Mouse (Mus musculus): ENCODE results near the gene Nt5c1a. TPM values are rescaled to one million over a fixed set of nuclear protein-coding genes. Genes with fewer than 3 reads are reported as not detected.

Gene Nt5c1a
- total and polyA plus RNA-seq, 2 experiments from 2014 or later = 0.33 to 3.4 TPM

GRCm38 (mm10) chr4:123235835-123236430 is 34.6 kb downstream of the Nt5c1a start:
- peaks cover 41% of the 10 kb centered on the region for H3K27me3 ChIP-seq (ENCODE audit: insufficient read depth, low read length)
- WGBS = 75% methylated on average over 9 of the region's 9 CpGs
- H3K4me1 ChIP-seq (ENCODE audit: insufficient read depth) = 0 out of 2 replicates have a peak, but pooled peaks cover 4% of the 10 kb centered on the region
- H3K27ac ChIP-seq (ENCODE audit: low read depth, low read length) = no peak overlapping the region
- H3K4me3 ChIP-seq (ENCODE audit: low read depth, low read length) = no peak overlapping the region
- no peak for TF ChIP-seq CTCF (IDR thresholded peaks at IDR 0.05; ENCODE audit: low read depth)
- no peaks in the 10 kb centered on the region for H3K9me3 ChIP-seq (ENCODE audit: low read length)
- ATAC-seq = no peak
- no peak overlapping the region for H3K4me2 ChIP-seq (ENCODE audit: low read depth)
- no peaks in the 10 kb centered on the region for H3K36me3 ChIP-seq (ENCODE audit: insufficient read depth)
- DNase-seq = no peak
- H3K9ac ChIP-seq = no peak overlapping the region

- peaks cover 41% of the 10 kb centered on the region for H3K27me3 ChIP-seq (ENCODE audit: insufficient read depth, low read length)
- TF ChIP-seq CTCF (IDR thresholded peaks at IDR 0.05; ENCODE audit: low read depth) = no peak
- no peak overlapping the region for H3K4me2 ChIP-seq (ENCODE audit: low read depth)
- H3K9me3 ChIP-seq (ENCODE audit: low read length) = no peaks in the 10 kb centered on the region
- H3K27ac ChIP-seq (ENCODE audit: low read depth, low read length) = no peak overlapping the region
- H3K36me3 ChIP-seq (ENCODE audit: insufficient read depth) = no peaks in the 10 kb centered on the region
- WGBS = 84% methylated on average over 13 of the region's 13 CpGs
- no peak overlapping the region for H3K4me3 ChIP-seq (ENCODE audit: low read depth, low read length)
- DNase-seq (no peak), ATAC-seq (no peak; the same call in 1 of the 2 replicates)
- 0 out of 2 replicates have a peak, but pooled peaks cover 4% of the 10 kb centered on the region for H3K4me1 ChIP-seq (ENCODE audit: insufficient read depth)
- no peak overlapping the region for H3K9ac ChIP-seq
Measured at GRCm38 (mm10) chr4:123236431-123237031, 35.2 kb downstream of the Nt5c1a start.

- H3K4me3 ChIP-seq (ENCODE audit: low read depth, low read length) = no peak overlapping the region
- H3K4me2 ChIP-seq (ENCODE audit: low read depth) = no peak overlapping the region
- no peak overlapping the region for H3K9ac ChIP-seq
- no peak for DNase-seq
- no peak for ATAC-seq
- 68% methylated on average over 6 of the region's 6 CpGs for WGBS
- no peaks in the 10 kb centered on the region for H3K9me3 ChIP-seq (ENCODE audit: low read length)
- peaks cover 39% of the 10 kb centered on the region for H3K27me3 ChIP-seq (ENCODE audit: insufficient read depth, low read length)
- H3K36me3 ChIP-seq (ENCODE audit: insufficient read depth) = no peaks in the 10 kb centered on the region
- H3K4me1 ChIP-seq (ENCODE audit: insufficient read depth) = 0 out of 2 replicates have a peak, but pooled peaks cover 4% of the 10 kb centered on the region
- no peak overlapping the region for H3K27ac ChIP-seq (ENCODE audit: low read depth, low read length)
- TF ChIP-seq CTCF (IDR thresholded peaks at IDR 0.05; ENCODE audit: low read depth) = no peak
Measured at GRCm38 (mm10) chr4:123237386-123238266, 36.3 kb downstream of the Nt5c1a start.

- Histone ChIP-seq H3K9ac (0 out of 2 replicates have a peak overlapping the region, but pooled peaks have one; percentile 22), H3K36me3 (ENCODE audit: insufficient read depth) (no peaks in the 10 kb centered on the region), H3K27ac (ENCODE audit: low read depth, low read length) (0 out of 2 replicates have a peak overlapping the region, but pooled peaks have one; percentile 36), H3K27me3 (ENCODE audit: insufficient read depth, low read length) (peaks cover 23% of the 10 kb centered on the region), H3K4me3 (ENCODE audit: low read depth, low read length) (peak overlapping the region; percentile 25), H3K4me2 (ENCODE audit: low read depth) (peak overlapping the region; percentile 41), H3K9me3 (ENCODE audit: low read length) (no peaks in the 10 kb centered on the region), H3K4me1 (ENCODE audit: insufficient read depth) (no peaks in the 10 kb centered on the region)
- DNase-seq (no peak), ATAC-seq (peak; percentile 34; the same call in 1 of the 2 replicates)
- 13% methylated on average over 52 of the region's 58 CpGs for WGBS
- TF ChIP-seq CTCF (IDR thresholded peaks at IDR 0.05; ENCODE audit: low read depth) = no peak
Measured at GRCm38 (mm10) chr4:123239361-123240203, 38.3 kb downstream of the Nt5c1a start.

GRCm38 (mm10) chr4:123246221-123246620 is 44.9 kb downstream of the Nt5c1a start:
- Histone ChIP-seq H3K4me3 (ENCODE audit: low read depth, low read length) (no peak overlapping the region), H3K36me3 (ENCODE audit: insufficient read depth) (no peaks in the 10 kb centered on the region), H3K4me2 (ENCODE audit: low read depth) (no peak overlapping the region), H3K9me3 (ENCODE audit: low read length) (no peaks in the 10 kb centered on the region), H3K9ac (no peak overlapping the region), H3K27me3 (ENCODE audit: insufficient read depth, low read length) (no peaks in the 10 kb centered on the region), H3K27ac (ENCODE audit: low read depth, low read length) (no peak overlapping the region), H3K4me1 (ENCODE audit: insufficient read depth) (no peaks in the 10 kb centered on the region)
- WGBS = 83% methylated on average over 7 of the region's 7 CpGs
- DNase-seq = no peak
- no peak for ATAC-seq
- TF ChIP-seq CTCF (IDR thresholded peaks at IDR 0.05; ENCODE audit: low read depth) = no peak

- 90% methylated on average over 5 of the region's 5 CpGs for WGBS
- Histone ChIP-seq H3K4me1 (ENCODE audit: insufficient read depth) (no peaks in the 10 kb centered on the region), H3K36me3 (ENCODE audit: insufficient read depth) (no peaks in the 10 kb centered on the region), H3K27ac (ENCODE audit: low read depth, low read length) (no peak overlapping the region), H3K4me2 (ENCODE audit: low read depth) (no peak overlapping the region), H3K27me3 (ENCODE audit: insufficient read depth, low read length) (no peaks in the 10 kb centered on the region), H3K9ac (no peak overlapping the region), H3K9me3 (ENCODE audit: low read length) (no peaks in the 10 kb centered on the region), H3K4me3 (ENCODE audit: low read depth, low read length) (no peak overlapping the region)
- ATAC-seq (no peak), DNase-seq (no peak)
- no peak for TF ChIP-seq CTCF (IDR thresholded peaks at IDR 0.05; ENCODE audit: low read depth)
Measured at GRCm38 (mm10) chr4:123246651-123247050, 45.3 kb downstream of the Nt5c1a start.

Data from forebrain, postnatal 0 days (tissue).